Mouse (Mus musculus) heart, adult 2 months (tissue): ENCODE measurements around the gene Cct7. TPM values are rescaled to one million over a fixed set of nuclear protein-coding genes. Genes with fewer than 3 reads are reported as not detected.

Experiments used
- DNase-seq, 2 experiments: peaks; one replicate each; pipeline ENCODE4 v3.0.0; 2021
- H3K27ac ChIP-seq: fragments of 200-600 bp; 2 replicates; pipeline ENCODE4 v1.8.1; 2022
- H3K27me3 ChIP-seq: fragments of 200-500 bp; 2 replicates; pipeline ENCODE4 v1.6.1; 2012; ENCODE audit warnings: mild to moderate bottlenecking, low read length, inconsistent platforms, mixed read lengths; ENCODE audit not compliant: control insufficient read depth, insufficient read depth
- H3K36me3 ChIP-seq: fragments of 200-500 bp; 2 replicates; pipeline ENCODE4 v1.6.1; 2012; ENCODE audit warnings: low read length, inconsistent platforms; ENCODE audit not compliant: control insufficient read depth, insufficient read depth
- H3K4me1 ChIP-seq: fragments of 200-500 bp; 2 replicates; pipeline ENCODE4 v1.6.1; 2011; ENCODE audit warnings: low read length; ENCODE audit not compliant: control insufficient read depth, insufficient read depth
- H3K4me3 ChIP-seq: fragments of 200-600 bp; 2 replicates; pipeline ENCODE4 v1.8.1; 2022
- H3K79me2 ChIP-seq: fragments of 200-500 bp; replicated peaks from 2 replicates; pipeline ENCODE4 v1.6.1; 2012; ENCODE audit warnings: mild to moderate bottlenecking, inconsistent platforms, low read length, moderate library complexity, mixed read lengths; ENCODE audit not compliant: control insufficient read depth, insufficient read depth
- H3K9ac ChIP-seq: fragments of 200-500 bp; 2 replicates; pipeline ENCODE4 v1.6.1; 2012; ENCODE audit warnings: low read depth, mild to moderate bottlenecking, control low read depth, inconsistent platforms, low read length, mixed read lengths
- CTCF ChIP-seq: fragments of 200-600 bp; IDR thresholded peaks from 2 replicates; pipeline ENCODE4 v1.8.1; 2022; ENCODE audit warnings: antibody characterized with exemption, mild to moderate bottlenecking, moderate library complexity
- EP300 ChIP-seq: fragments of 200-500 bp; IDR thresholded peaks from 2 replicates; pipeline ENCODE4 v1.6.1; 2011; ENCODE audit warnings: low read depth, low read length, control low read depth; ENCODE audit not compliant: insufficient read depth
- POLR2A ChIP-seq: fragments of 200-500 bp; IDR thresholded peaks from 2 replicates; pipeline ENCODE4 v1.6.1; 2011; ENCODE audit warnings: mild to moderate bottlenecking, low read depth, low read length, control low read depth; ENCODE audit not compliant: insufficient read depth
- WGBS: fragments of 180-500 bp; shearing (Covaris S2); methylation state at CpG from one replicate; pipeline ENCODE4 v1.1.7; 2018; 5-methylcytosine and 5-hydroxymethylcytosine counted together
- intact Hi-C: fragments of 180-260 bp; cut with DNase I; formaldehyde crosslinking; loops from one replicate; pipeline ENCODE4 v1.15.1; 2025
- polyA plus RNA-seq: library from polyadenylated mRNA; depleted of rRNA; stranded (reverse); fragments of >200 nt; gene quantifications from 2 replicates; pipeline ENCODE4 v1.2.3, GENCODE M21; 2012; rRNA removed
- total RNA-seq, 2 experiments: library from RNA; stranded (reverse); gene quantifications; 2 replicates each; pipeline ENCODE4 v1.2.3; 2021

Gene Cct7
- total and polyA plus RNA-seq, 3 experiments = 83.7 to 159 (median 144) TPM

DNA sequence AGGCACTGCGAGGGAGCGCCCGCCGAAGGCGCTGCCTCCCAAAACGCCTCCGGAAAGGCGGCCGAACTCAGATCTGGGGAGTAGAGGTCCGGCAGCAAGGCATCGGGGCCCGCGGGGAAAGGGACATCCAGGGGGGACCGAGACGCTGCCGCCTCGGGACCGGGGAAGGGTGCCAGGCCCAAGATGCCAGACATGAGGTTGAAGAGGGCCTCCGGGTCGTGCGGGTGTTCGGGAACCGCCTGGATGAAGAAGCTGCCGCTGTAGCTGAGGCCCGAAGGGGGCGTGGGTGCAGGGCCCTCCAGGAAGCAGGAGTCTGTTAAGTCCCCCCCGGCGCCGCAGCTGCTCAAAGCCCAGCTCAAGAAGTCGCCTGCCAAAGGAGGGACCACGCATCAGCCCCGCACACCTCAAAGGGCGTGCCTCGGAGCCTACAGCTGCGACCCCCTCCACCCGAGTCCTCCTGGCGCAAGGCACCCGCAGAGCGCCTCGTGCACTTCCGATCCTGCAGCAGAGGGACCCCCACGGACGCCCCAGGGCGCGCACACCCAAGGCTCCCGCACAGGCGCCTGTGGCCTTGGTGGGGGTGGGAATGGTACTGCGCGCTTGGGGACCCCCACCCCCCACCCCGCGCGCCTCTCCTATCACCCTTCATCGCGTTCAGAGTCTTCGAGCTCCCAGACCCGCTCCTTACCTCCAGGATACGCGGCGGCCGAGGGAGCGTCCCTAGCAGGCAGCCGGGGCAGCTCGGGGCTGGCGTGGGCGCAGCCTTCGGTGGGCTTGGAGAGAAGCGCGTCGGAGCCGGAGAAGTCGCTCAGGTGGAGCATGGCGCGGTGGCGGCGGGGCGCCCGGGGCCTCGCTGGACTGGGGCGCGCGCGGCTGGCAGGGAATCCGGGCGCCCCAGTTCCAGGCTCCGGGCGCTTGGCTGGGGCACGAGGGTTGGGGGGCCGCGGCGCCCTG lies 61.5 kb downstream of the Cct7 start:
- Histone ChIP-seq H3K36me3 (no peaks in the 10 kb centered on the region), H3K9ac (no peak overlapping the region), H3K27me3 (peaks cover 25% of the 10 kb centered on the region), H3K79me2 (no peaks in the 10 kb centered on the region), H3K27ac (no peak overlapping the region), H3K4me3 (no peak overlapping the region), H3K4me1 (no peaks in the 10 kb centered on the region)
- no peak for DNase-seq
- no peak for TF ChIP-seq CTCF
- TF ChIP-seq POLR2A = no peak
- TF ChIP-seq EP300 = no peak
- intact Hi-C loops = no loop called here
- 1% methylated on average over 90 of the region's 90 CpGs for WGBS

- no peaks in the 10 kb centered on the region for H3K36me3 ChIP-seq
- intact Hi-C loops = no loop called here
- H3K27ac ChIP-seq = no peak within 1 kb of the TSS
- WGBS = 1% methylated on average over 38 of the region's 38 CpGs
- no peaks in the 10 kb centered on the region for H3K79me2 ChIP-seq
- no peak within 1 kb of the TSS for H3K9ac ChIP-seq
- DNase-seq = peak in 1 of 2 experiments; percentile 20
- H3K27me3 ChIP-seq = peaks cover 25% of the 10 kb centered on the region
- no peak within 1 kb of the TSS; the same call in 1 of the 2 replicates for H3K4me3 ChIP-seq
- H3K4me1 ChIP-seq = no peaks in the 10 kb centered on the region
- TF ChIP-seq EP300 (no peak), CTCF (no peak), POLR2A (no peak)
Measured at GRCm38 (mm10) chr6:85513531-85513910, 62.2 kb downstream of the Cct7 start, which contains the start of gene Egr4. Egr4 (minus strand) TSS chr6:85513589.

GRCm38 (mm10) chr6:85515941-85516340 lies 64.6 kb downstream of the Cct7 start:
- no peaks in the 10 kb centered on the region for H3K4me1 ChIP-seq
- WGBS = 67% methylated on average over 4 of the region's 4 CpGs
- no peak overlapping the region for H3K27ac ChIP-seq
- H3K27me3 ChIP-seq = peaks cover 23% of the 10 kb centered on the region
- DNase-seq = no peak
- intact Hi-C loops = no loop called here
- TF ChIP-seq POLR2A = no peak
- TF ChIP-seq EP300 = no peak
- no peak for TF ChIP-seq CTCF
- H3K79me2 ChIP-seq = no peaks in the 10 kb centered on the region
- no peak overlapping the region for H3K9ac ChIP-seq
- no peaks in the 10 kb centered on the region for H3K36me3 ChIP-seq
- no peak overlapping the region for H3K4me3 ChIP-seq

Other genes with a start within 250 kb of the Cct7 start
- 1 to 10 TPM; 4.2 to 5.3 TPM for gene Sfxn5, start 118.1 kb upstream of the Cct7 start, total RNA-seq
- 4.9 and 5.9 TPM in 2 replicates for gene Sfxn5, start 118.1 kb upstream of the Cct7 start, polyA plus RNA-seq
- gene Rab11fip5, start 76.9 kb upstream of the Cct7 start, total RNA-seq = 10 to 100 TPM; 59.3 to 73.9 TPM
- 41.6 and 55.0 TPM in 2 replicates for gene Rab11fip5, start 76.9 kb upstream of the Cct7 start, polyA plus RNA-seq
- not detected for gene Noto, start 27.6 kb upstream of the Cct7 start, total RNA-seq
- not detected in 2 replicates for gene Noto, start 27.6 kb upstream of the Cct7 start, polyA plus RNA-seq
- gene Smyd5, start 19.5 kb upstream of the Cct7 start, total RNA-seq = 10 to 100 TPM in 1 of 2 experiments, 1 to 10 TPM in 1; 8.1 to 13.6 TPM
- gene Smyd5, start 19.5 kb upstream of the Cct7 start, polyA plus RNA-seq = 13.1 and 13.9 TPM in 2 replicates
- 10 to 100 TPM in 1 of 2 experiments, 1 to 10 TPM in 1; 8.9 to 11.0 TPM for gene Pradc1, start 456 bp downstream of the Cct7 start, total RNA-seq
- gene Pradc1, start 456 bp downstream of the Cct7 start, polyA plus RNA-seq = 22.4 and 22.7 TPM in 2 replicates
- under 1 TPM in 1 of 2 experiments, not detected in 1; 0.02 TPM for gene Fbxo41, start 51.5 kb downstream of the Cct7 start, total RNA-seq
- gene Fbxo41, start 51.5 kb downstream of the Cct7 start, polyA plus RNA-seq = 0.02 and 0.03 TPM in 2 replicates
- not detected for gene Egr4, start 62.1 kb downstream of the Cct7 start, total RNA-seq
- not detected in 2 replicates for gene Egr4, start 62.1 kb downstream of the Cct7 start, polyA plus RNA-seq
- gene Alms1, start 136.0 kb downstream of the Cct7 start, total RNA-seq = 1 to 10 TPM; 1.8 to 2.0 TPM
- gene Alms1, start 136.0 kb downstream of the Cct7 start, polyA plus RNA-seq = 0.51 and 0.64 TPM in 2 replicates